Mouse (Mus musculus): Measurements from ENCODE around the gene Gm11214. TPM values are rescaled to one million over a fixed set of nuclear protein-coding genes. Genes with fewer than 3 reads are reported as not detected.

Gm11214 gene
- polyA plus RNA-seq, 1 experiment = not detected

DNA sequence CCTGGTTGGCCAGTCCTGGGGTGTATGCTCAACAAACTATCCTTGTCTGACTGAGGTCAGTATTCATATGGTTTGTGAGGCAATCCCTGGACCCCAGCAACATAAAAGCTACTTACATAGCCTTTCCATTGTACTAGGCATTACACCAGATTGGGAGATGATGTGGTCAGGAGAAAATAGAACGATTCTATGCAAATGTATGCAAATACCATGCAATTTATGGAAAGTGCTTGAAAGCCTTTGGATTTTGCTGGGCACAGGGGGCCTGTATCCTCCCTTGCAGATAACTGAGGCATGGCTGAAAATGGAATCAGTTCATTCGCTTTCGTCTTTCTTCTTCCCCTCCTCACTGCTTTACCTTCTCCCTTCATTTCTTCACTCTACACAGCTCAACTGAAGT lies 18.4 kb upstream of the Gm11214 start:
- TF ChIP-seq CTCF (IDR thresholded peaks at IDR 0.05; ENCODE audit: low read depth, low read length) (no peak), POLR2A (IDR thresholded peaks at IDR 0.05; ENCODE audit: insufficient read depth, low read length) (no peak), EP300 (IDR thresholded peaks at IDR 0.05; ENCODE audit: insufficient read depth, low read depth, low read length) (no peak)

GRCm38 (mm10) chr4:63675128-63675527 lies 11.9 kb upstream of the Gm11214 start:
- Histone ChIP-seq H3K9ac (ENCODE audit: low read depth, poor library complexity, severe bottlenecking) (no peak overlapping the region), H3K9me3 (replicated peaks; ENCODE audit: control insufficient read depth, insufficient read depth, low read length, poor library complexity, severe bottlenecking) (no peaks in the 10 kb centered on the region), H3K27ac (ENCODE audit: insufficient read depth, low read length) (no peak overlapping the region), H3K36me3 (ENCODE audit: control insufficient read depth, insufficient read depth, low read length, poor library complexity, severe bottlenecking) (no peaks in the 10 kb centered on the region), H3K4me1 (ENCODE audit: control insufficient read depth, insufficient read depth, low read length) (no peaks in the 10 kb centered on the region), H3K4me3 (ENCODE audit: low read depth, low read length) (no peak overlapping the region), H3K27me3 (ENCODE audit: control insufficient read depth, insufficient read depth, low read length, poor library complexity, severe bottlenecking) (no peaks in the 10 kb centered on the region)
- TF ChIP-seq CTCF (IDR thresholded peaks at IDR 0.05; ENCODE audit: low read depth, low read length) (no peak), POLR2A (IDR thresholded peaks at IDR 0.05; ENCODE audit: insufficient read depth, low read length) (no peak), EP300 (IDR thresholded peaks at IDR 0.05; ENCODE audit: insufficient read depth, low read depth, low read length) (no peak)

More for the DNA sequence above, 18.4 kb upstream of the Gm11214 start:
- no peaks in the 10 kb centered on the region for H3K9me3 ChIP-seq (replicated peaks; ENCODE audit: control insufficient read depth, insufficient read depth, low read length, poor library complexity, severe bottlenecking)
- no peak overlapping the region for H3K4me3 ChIP-seq (ENCODE audit: low read depth, low read length)
- no peaks in the 10 kb centered on the region for H3K4me1 ChIP-seq (ENCODE audit: control insufficient read depth, insufficient read depth, low read length)
- no peak overlapping the region for H3K9ac ChIP-seq (ENCODE audit: low read depth, poor library complexity, severe bottlenecking)
- no peak overlapping the region for H3K27ac ChIP-seq (ENCODE audit: insufficient read depth, low read length)
- H3K27me3 ChIP-seq (ENCODE audit: control insufficient read depth, insufficient read depth, low read length, poor library complexity, severe bottlenecking) = no peaks in the 10 kb centered on the region
- H3K36me3 ChIP-seq (ENCODE audit: control insufficient read depth, insufficient read depth, low read length, poor library complexity, severe bottlenecking) = no peaks in the 10 kb centered on the region

DNA sequence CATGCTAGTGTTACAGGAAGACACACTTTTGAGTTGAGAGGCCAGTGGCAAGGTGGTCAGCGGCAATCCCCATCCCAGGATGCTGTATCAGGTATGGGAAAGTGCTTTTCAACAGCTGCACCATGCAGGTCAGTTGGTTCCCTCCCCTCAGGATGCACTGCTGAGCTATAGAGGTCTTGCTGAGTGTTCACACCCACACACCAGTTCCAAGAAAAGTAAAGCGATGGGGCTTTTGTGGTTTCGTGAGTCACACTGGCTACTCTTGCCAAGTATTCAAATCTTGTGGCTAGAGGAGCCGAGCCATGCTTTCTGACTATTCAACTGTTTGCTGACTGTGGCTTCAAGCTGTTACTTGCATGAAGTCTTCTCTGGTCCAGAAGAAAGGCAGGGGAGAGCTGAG lies 5.1 kb upstream of the Gm11214 start:
- H3K9ac ChIP-seq (ENCODE audit: low read depth, poor library complexity, severe bottlenecking) = no peak overlapping the region

GRCm38 (mm10) chr4:63665738-63666137 lies 2.6 kb upstream of the Gm11214 start:
- Histone ChIP-seq H3K27me3 (ENCODE audit: control insufficient read depth, insufficient read depth, low read length, poor library complexity, severe bottlenecking) (no peaks in the 10 kb centered on the region), H3K36me3 (ENCODE audit: control insufficient read depth, insufficient read depth, low read length, poor library complexity, severe bottlenecking) (no peaks in the 10 kb centered on the region), H3K9me3 (replicated peaks; ENCODE audit: control insufficient read depth, insufficient read depth, low read length, poor library complexity, severe bottlenecking) (no peaks in the 10 kb centered on the region), H3K4me1 (ENCODE audit: control insufficient read depth, insufficient read depth, low read length) (no peaks in the 10 kb centered on the region), H3K27ac (ENCODE audit: insufficient read depth, low read length) (no peak overlapping the region), H3K4me3 (ENCODE audit: low read depth, low read length) (no peak overlapping the region), H3K9ac (ENCODE audit: low read depth, poor library complexity, severe bottlenecking) (no peak overlapping the region)
- no peak for TF ChIP-seq EP300 (IDR thresholded peaks at IDR 0.05; ENCODE audit: insufficient read depth, low read depth, low read length)
- TF ChIP-seq CTCF (IDR thresholded peaks at IDR 0.05; ENCODE audit: low read depth, low read length) = no peak
- no peak for TF ChIP-seq POLR2A (IDR thresholded peaks at IDR 0.05; ENCODE audit: insufficient read depth, low read length)

More for the DNA sequence above, 5.1 kb upstream of the Gm11214 start:
- H3K4me1 ChIP-seq (ENCODE audit: control insufficient read depth, insufficient read depth, low read length) = no peaks in the 10 kb centered on the region
- no peak overlapping the region for H3K4me3 ChIP-seq (ENCODE audit: low read depth, low read length)
- H3K9me3 ChIP-seq (replicated peaks; ENCODE audit: control insufficient read depth, insufficient read depth, low read length, poor library complexity, severe bottlenecking) = no peaks in the 10 kb centered on the region
- TF ChIP-seq EP300 (IDR thresholded peaks at IDR 0.05; ENCODE audit: insufficient read depth, low read depth, low read length) (no peak), CTCF (IDR thresholded peaks at IDR 0.05; ENCODE audit: low read depth, low read length) (no peak), POLR2A (IDR thresholded peaks at IDR 0.05; ENCODE audit: insufficient read depth, low read length) (no peak)
- no peaks in the 10 kb centered on the region for H3K36me3 ChIP-seq (ENCODE audit: control insufficient read depth, insufficient read depth, low read length, poor library complexity, severe bottlenecking)
- no peak overlapping the region for H3K27ac ChIP-seq (ENCODE audit: insufficient read depth, low read length)
- no peaks in the 10 kb centered on the region for H3K27me3 ChIP-seq (ENCODE audit: control insufficient read depth, insufficient read depth, low read length, poor library complexity, severe bottlenecking)

GRCm38 (mm10) chr4:63661857-63662256 lies 1.3 kb downstream of the Gm11214 start:
- H3K4me1 ChIP-seq (ENCODE audit: control insufficient read depth, insufficient read depth, low read length) = no peaks in the 10 kb centered on the region
- no peak overlapping the region for H3K27ac ChIP-seq (ENCODE audit: insufficient read depth, low read length)
- H3K9me3 ChIP-seq (replicated peaks; ENCODE audit: control insufficient read depth, insufficient read depth, low read length, poor library complexity, severe bottlenecking) = no peaks in the 10 kb centered on the region
- no peak overlapping the region for H3K9ac ChIP-seq (ENCODE audit: low read depth, poor library complexity, severe bottlenecking)
- H3K4me3 ChIP-seq (ENCODE audit: low read depth, low read length) = no peak overlapping the region
- H3K36me3 ChIP-seq (ENCODE audit: control insufficient read depth, insufficient read depth, low read length, poor library complexity, severe bottlenecking) = no peaks in the 10 kb centered on the region
- TF ChIP-seq POLR2A (IDR thresholded peaks at IDR 0.05; ENCODE audit: insufficient read depth, low read length) (no peak), CTCF (IDR thresholded peaks at IDR 0.05; ENCODE audit: low read depth, low read length) (no peak), EP300 (IDR thresholded peaks at IDR 0.05; ENCODE audit: insufficient read depth, low read depth, low read length) (no peak)
- H3K27me3 ChIP-seq (ENCODE audit: control insufficient read depth, insufficient read depth, low read length, poor library complexity, severe bottlenecking) = no peaks in the 10 kb centered on the region

DNA sequence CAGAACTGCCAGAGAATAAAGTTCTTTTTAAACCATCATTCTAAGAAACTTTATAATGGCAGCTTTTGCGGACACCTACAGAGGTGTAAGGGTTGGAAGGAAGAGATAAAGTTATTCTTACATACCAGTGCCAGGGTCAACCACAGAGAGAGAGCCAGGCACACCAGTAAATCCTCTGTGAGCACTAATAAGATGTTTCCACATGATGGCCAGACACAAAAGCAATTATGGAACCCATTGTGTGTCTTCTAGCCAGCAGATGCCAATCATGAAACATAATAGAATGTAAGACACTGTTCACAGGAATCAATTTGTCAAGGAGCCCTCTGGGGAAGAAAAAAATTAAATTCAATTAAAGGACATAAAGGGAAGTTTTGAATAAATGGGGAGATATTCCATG lies 1.8 kb downstream of the Gm11214 start:
- no peak overlapping the region for H3K9ac ChIP-seq (ENCODE audit: low read depth, poor library complexity, severe bottlenecking)
- no peak for TF ChIP-seq EP300 (IDR thresholded peaks at IDR 0.05; ENCODE audit: insufficient read depth, low read depth, low read length)
- TF ChIP-seq CTCF (IDR thresholded peaks at IDR 0.05; ENCODE audit: low read depth, low read length) = no peak
- TF ChIP-seq POLR2A (IDR thresholded peaks at IDR 0.05; ENCODE audit: insufficient read depth, low read length) = no peak
- no peak overlapping the region for H3K27ac ChIP-seq (ENCODE audit: insufficient read depth, low read length)
- H3K27me3 ChIP-seq (ENCODE audit: control insufficient read depth, insufficient read depth, low read length, poor library complexity, severe bottlenecking) = no peaks in the 10 kb centered on the region
- no peaks in the 10 kb centered on the region for H3K9me3 ChIP-seq (replicated peaks; ENCODE audit: control insufficient read depth, insufficient read depth, low read length, poor library complexity, severe bottlenecking)
- H3K36me3 ChIP-seq (ENCODE audit: control insufficient read depth, insufficient read depth, low read length, poor library complexity, severe bottlenecking) = no peaks in the 10 kb centered on the region
- no peaks in the 10 kb centered on the region for H3K4me1 ChIP-seq (ENCODE audit: control insufficient read depth, insufficient read depth, low read length)
- H3K4me3 ChIP-seq (ENCODE audit: low read depth, low read length) = no peak overlapping the region
